Mouse (Mus musculus): ENCODE measurements around the gene Ccl24. TPM values are rescaled to one million over a fixed set of nuclear protein-coding genes. Genes with fewer than 3 reads are reported as not detected.
A peak's percentile ranks its signal among the peaks of the same experiment; 100 is the strongest.
"Not testable (repeated sequence)": the region's sequence is repeated elsewhere in the genome, so short reads cannot be mapped to it uniquely, and the experiment has no call there.

Ccl24 gene
- total RNA-seq (2021), result 1 to 10 TPM; 2.3 to 2.7 TPM
- long read RNA-seq, experiment 1, partial matches to known transcripts, result 0 of 1 reads
- long read RNA-seq, experiment 1, other reads (novel, unspliced or antisense), result 0 of 1 reads
- long read RNA-seq, experiment 2, partial matches to known transcripts, result 0 of 1 reads
- long read RNA-seq, experiment 2, other reads (novel, unspliced or antisense), result 1 of 1 reads

DNA sequence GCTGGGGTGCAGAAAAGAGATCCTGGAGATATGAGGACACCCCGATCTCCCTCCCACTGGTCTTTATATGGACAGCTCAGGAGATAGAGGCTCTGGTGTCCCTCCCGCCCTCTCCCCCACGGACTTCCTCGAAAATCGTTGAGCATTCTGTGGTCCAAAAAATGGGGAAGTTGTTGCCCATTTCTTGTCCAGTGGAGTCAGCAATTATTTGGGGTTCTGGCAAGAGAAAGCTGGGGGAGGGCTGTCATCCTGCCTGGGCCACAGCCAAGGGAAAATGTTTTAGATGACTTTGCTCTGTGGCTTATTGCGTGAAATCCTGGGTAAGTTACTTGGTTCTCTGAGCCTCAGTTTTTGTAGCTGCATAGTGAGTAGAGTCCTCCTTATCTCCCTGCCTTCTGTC lies at the start of gene Ccl24:
Ccl24 (minus strand) TSS at position 44 of the 400 bp plus-strand sequence.
- DNase-seq, result peak; percentile 25 to 68

DNA sequence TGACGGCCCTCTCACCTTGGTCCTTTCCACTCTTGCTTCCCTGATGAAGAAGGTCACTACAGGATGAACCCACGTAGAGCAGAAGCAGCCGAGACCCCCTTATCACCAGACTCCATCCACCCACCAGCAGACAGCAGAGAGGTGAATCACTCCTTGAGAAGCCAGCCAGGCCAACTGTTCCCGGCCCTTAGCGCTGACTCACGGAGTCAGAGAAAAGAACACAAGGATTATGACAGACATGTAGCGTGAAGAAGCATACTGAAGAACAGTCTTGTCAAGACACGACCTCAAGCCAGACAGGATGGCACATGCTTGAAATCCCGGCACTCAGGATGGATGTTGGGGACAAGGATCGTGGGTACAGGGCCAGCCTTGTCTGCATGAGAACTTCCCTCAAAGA lies 48.9 kb upstream of the Ccl24 start:
- DNase-seq, result no peak

- DNase-seq, result no peak
These were observed 47.7 kb upstream of the Ccl24 start for GRCm38 (mm10) chr5:135620526-135620925.

GRCm38 (mm10) chr5:135619741-135620140 lies 46.9 kb upstream of the Ccl24 start:
- DNase-seq, result not testable (repeated sequence)

GRCm38 (mm10) chr5:135609794-135610193 lies 36.9 kb upstream of the Ccl24 start:
- DNase-seq, result no peak

DNA sequence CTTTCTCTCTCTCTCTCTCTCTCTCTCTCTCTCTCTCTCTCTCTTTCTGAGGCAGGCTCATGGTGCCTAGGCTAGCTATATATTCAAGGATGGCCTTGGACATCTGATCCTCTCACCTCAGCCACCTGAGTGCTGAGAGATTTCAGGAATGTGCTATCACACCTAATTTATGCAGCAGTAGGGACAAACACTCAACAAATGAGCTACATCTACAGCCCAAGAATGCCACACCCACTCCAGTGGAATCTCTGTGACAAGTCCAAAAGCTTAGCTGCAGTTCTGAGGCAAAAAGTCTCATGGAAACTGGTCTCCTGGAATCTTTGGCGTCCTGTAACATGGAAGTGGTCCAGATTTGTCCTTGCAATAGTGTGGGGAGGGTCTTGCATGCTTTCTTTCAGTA lies 34.7 kb upstream of the Ccl24 start:
- DNase-seq, result no peak

DNA sequence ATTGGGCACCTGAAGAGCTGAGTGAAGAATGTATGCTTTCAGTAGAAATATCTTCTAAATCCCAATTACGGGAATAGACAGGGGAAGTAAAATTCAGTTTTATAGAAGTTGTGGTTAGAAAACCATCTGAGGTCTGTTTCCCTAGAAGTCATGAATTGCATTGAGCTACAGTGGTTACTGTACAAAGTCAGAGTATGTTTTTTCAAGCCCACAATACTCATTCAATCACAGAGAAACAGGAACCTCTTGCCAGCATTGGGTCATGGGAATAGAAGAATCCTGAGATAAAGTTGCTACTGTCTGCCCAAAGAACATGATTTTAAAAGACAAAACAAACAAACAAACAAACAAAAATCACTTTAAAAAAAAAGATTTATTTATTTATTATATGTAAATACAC lies 33.9 kb upstream of the Ccl24 start:
- not testable (repeated sequence) for DNase-seq

- not testable (repeated sequence) for DNase-seq
These were observed 31.8 kb upstream of the Ccl24 start for GRCm38 (mm10) chr5:135604643-135605042.

- DNase-seq, result no peak
These were observed 17.3 kb upstream of the Ccl24 start for GRCm38 (mm10) chr5:135589996-135590784.

DNA sequence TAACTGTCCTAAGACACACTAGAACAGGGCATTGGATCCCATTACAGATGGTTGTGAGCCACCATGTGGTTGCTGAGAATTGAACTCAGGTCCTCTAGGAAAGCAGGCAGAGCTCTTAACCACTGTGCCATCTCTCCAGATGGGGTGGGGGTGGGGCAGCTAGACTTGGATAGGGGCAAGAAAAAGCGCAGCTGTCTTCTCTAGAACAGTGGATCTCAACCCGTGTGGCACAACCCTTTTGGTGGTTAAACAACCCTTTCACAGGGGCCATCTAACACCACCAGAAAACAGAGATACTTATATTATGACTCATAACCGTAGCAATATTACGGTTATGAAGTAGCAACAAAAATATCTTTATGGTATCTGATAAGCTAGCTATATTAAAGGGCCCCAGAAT lies 14.9 kb upstream of the Ccl24 start:
- DNase-seq, result no peak

DNA sequence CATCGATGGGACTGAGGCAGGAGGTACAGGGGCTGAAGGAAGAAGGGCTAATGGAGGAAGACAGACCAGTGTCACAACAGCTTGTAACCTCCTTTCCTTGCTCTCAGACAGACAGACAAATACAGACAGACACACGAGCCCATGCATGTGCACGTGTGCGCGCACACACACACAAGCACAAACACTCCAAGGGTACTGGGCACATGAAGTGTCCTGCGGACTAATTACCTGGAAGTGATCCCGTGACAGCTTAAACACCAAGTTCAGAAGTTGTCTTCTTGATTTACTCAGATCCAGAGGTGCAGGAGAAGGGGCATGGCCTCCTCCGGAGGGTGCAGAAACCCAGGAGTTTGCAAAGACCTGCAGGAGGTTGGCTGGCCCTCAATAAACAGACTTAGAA lies 12.8 kb upstream of the Ccl24 start:
- DNase-seq, result no peak

- peak in 1 of 2 experiments; percentile 17 for DNase-seq
These were observed 9.5 kb upstream of the Ccl24 start for GRCm38 (mm10) chr5:135582330-135582729.

- DNase-seq, result no peak
These were observed 6.5 kb upstream of the Ccl24 start for GRCm38 (mm10) chr5:135579331-135579751.

- no peak for DNase-seq
These were observed 3.2 kb upstream of the Ccl24 start for GRCm38 (mm10) chr5:135576055-135576454.

DNA sequence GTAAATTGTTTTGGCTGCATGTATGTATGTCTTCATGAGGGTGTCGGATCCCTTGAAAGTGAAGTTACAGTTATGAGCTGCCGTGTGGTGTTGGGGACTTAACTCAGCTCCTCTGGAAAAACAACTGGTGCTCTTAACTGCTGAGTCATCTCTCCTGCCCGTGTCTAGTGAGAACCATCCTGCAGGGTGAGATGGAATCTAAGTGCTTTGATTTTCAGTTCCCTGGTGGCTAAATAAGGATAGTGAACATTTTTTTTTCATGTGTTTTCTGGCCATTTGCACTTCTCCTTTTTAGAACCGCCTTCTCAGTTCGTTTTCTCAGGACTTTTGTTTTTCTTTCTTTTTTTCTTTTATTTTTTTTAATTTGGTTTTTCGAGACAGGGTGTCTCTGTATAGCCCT lies 4.2 kb downstream of the Ccl24 start:
- DNase-seq, result no peak

DNA sequence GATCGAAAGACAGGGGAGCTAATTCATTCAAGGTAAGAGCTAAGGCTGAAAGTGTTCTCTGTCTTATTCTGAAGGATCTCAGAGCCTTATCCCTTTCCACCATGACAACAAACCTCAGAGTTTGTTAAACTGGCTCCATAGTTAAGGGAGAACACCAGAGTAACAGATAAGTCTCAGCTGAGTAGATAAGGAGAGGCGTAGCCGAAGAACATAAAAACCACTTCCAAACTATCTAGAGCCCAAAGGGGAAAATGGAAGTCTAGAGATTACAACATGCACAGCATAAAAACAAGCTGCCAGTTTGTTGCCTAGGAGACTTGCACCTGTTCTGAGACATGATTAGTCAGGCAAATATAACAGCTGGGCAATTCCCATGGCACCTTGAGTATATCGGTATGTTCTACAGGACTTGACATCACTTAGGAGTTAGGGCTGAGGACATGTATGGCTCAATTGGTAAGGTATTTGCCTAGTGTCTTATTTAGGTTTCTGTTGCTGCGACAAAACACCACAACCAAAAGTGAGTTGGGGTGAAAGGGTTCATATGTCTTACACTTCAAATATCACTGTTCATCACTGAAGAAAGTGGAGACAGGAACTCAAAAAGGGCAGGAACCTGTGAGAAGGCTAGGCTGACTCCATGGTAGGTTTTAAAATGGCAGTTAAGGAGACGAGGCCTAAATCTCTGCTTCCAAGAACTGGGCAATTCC lies 5.1 kb downstream of the Ccl24 start:
- DNase-seq, result no peak

DNA sequence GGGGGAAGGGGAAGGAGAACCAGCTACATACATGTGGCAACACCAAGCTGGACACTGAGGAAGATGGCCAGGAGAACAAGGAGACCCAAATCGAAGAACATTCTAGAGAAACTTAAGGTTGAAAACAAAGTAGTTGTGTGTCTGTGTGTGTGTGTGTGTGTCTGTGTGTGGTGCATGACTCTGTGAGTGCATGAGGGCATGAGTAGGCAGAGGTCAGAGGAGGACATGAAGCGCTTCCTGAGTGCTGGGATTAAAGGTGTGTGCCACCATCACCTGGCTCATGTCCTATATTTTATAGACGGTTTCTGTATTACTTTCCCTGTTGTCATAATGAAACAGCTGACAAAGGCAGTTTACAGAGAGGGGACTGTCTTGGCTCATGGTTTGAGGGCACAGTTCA lies 9.4 kb downstream of the Ccl24 start, which contains the start of gene Ccl26:
Ccl26 (minus strand) TSS at position 101 of the 400 bp plus-strand sequence.
- no peak for DNase-seq

DNA sequence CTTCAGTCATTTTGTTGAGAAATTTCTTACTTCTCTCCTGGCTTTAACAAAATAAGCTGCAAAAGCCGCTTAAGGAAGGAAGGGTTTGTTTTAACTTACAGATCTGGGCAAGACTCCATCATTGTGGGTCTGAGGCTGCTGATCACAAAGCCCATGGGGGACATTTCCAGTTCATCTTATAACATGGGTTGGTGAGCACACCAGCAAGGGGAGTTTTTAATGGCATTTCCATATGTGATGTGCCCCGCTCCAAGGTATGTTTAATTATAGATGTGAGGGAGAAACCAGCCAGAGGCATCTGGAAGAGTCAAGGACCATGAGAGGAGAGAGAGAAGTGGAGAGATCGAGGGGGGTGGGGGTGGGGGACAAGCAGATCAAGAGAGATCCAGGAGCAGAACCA lies 15.2 kb downstream of the Ccl24 start:
- no peak for DNase-seq

GRCm38 (mm10) chr5:135557051-135557450 lies 15.8 kb downstream of the Ccl24 start:
- no peak for DNase-seq

- DNase-seq, result no peak
These were observed 16.6 kb downstream of the Ccl24 start for GRCm38 (mm10) chr5:135556259-135556658.

- DNase-seq, result no peak
These were observed 21.3 kb downstream of the Ccl24 start for GRCm38 (mm10) chr5:135551591-135551990.

GRCm38 (mm10) chr5:135550910-135551309 lies 21.9 kb downstream of the Ccl24 start:
- peak in 1 of 2 experiments; percentile 63 for DNase-seq

DNA sequence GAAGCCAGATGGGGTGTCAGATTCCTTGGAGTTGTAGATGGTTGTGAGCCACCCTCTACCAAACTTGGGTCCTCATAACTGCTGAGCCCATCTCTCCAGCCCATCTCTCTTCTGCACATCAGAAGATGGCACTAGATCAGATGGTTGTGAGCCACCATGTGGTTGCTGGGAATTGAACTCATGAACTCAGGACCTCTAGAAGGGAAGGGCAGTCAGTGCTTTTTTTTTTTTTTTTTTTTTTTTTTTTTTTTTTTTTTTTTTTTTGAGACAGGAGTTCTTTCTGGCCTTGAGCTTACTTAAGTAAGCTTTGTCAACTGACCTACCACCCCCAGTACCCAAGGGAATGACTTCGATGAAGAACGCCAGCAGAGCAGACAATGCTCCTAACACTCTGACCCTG lies 24.9 kb downstream of the Ccl24 start:
- no peak for DNase-seq

Data from heart, adult 18-20 months (tissue).